Mouse (Mus musculus) adrenal gland (tissue): ENCODE results near the gene Atxn3.

Experiments used
- intact Hi-C: fragments of 180-260 bp; cut with DNase I; formaldehyde crosslinking; loops from one replicate; pipeline ENCODE4 v1.15.1; 2025

Gene Atxn3

DNA sequence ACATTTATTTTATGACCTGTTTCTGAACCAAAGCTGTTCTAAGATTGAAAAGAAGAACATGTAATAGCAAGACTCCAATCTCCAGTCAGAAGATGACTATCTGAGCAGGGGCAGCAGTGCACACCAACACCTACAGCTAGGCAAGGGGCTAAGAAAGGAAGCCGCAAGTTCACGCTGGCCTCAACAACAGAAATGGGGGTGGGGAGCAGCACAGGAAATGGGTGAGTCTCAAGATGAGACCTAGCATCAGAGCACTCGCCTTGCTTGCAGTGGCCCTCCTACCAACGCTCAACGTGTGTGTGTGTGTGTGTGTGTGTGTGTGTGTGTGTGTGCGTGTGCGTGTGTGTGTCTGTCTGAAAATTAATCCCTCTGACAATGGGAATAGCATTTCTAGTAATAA, 60.9 kb downstream of the Atxn3 start:
- intact Hi-C loops, result no loop called here

DNA sequence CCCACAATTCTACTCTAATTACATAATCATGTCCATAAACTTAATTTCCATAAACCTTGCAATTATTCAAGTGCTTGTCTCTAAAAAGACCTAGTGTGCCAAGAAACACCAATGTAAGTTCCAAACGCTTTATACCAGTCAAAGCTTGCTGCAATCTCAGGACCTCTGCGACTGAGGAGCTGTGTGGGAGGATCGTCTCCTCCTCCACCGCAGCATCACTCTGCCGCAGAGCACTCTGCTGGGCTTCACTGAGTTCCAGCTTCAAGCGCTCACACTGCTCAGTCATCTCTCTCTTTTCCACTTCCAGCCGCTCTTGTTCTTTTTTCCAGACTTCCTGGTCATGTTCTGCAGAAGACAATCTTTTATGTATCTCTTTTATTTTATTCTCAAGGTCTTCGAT, 64.8 kb downstream of the Atxn3 start:
- intact Hi-C loops, result no loop called here

DNA sequence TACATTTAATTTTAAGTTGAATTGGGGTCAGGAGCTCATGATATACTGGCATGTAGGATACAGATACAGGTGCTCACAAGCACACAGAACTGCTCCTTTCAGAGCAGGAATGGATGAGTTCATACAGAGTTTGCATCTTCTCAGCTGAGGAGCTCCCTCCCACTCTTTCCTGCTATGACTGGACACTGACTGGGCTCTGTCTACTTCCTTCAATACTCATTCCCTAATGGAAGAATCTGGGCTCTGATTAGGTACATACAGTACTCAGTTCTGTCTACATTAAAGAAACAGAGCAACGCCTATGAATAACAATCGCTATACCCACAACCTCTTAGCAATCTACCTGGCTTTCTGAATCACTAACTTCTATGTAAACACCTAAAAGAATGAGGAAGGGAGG, 65.2 kb downstream of the Atxn3 start:
- intact Hi-C loops, result no loop called here

DNA sequence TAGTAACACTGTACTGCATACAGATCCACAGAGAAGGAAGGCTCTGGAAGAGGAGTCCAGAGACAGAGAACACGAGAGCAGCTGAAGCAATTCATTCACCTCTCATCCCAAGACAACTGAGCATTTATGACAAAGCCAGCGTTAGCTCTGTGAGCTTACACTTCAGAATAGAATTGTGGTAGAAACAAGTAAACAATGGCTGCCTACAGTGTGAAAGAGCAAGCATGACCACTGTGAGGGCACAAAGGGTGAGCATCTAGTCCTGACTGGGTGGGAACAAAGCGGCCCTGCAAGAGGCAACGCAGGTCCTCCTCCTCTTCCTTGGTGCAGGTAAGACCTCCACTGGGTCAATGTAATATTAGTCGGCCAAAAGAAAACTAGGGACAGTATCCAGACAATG, 67.0 kb downstream of the Atxn3 start:
- intact Hi-C loops, result no loop called here

DNA sequence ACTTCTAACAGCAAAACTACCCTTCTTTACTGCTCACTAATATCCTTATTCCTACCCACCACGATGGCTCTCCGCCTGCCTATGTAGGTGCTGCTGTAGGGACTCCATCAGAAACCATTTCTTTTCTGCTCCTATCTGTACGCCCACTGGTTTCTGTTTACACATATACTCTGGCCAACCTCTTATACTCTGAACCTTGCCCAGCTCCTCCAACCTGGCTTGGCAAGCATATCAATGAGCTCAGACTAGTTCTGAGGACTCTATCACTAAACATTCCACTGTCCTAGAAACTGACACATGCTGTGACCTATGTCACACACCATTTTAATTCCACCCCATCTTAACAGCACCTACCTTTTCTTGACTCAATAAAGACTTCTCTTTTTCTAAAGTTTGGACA, 68.7 kb downstream of the Atxn3 start:
- intact Hi-C loops, result no loop called here

DNA sequence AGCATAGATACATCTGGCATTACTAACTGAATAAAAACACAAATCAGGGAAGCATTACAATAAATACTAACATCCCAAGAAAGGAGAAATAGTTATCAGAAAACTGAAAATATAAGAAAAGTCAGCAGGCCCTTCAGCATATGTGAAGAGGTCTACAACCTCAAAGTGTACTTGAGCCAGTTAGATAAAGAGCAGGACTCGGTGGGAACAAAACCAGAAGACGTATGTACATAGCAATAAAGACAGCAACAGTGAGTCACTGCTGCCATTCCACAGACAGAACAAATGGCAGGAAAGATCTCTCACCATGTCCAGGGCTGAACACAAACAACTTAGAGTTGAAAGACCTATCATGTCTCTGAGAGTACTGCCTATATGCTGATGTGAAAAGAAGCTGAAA, 69.7 kb downstream of the Atxn3 start:
- intact Hi-C loops, result no loop called here

DNA sequence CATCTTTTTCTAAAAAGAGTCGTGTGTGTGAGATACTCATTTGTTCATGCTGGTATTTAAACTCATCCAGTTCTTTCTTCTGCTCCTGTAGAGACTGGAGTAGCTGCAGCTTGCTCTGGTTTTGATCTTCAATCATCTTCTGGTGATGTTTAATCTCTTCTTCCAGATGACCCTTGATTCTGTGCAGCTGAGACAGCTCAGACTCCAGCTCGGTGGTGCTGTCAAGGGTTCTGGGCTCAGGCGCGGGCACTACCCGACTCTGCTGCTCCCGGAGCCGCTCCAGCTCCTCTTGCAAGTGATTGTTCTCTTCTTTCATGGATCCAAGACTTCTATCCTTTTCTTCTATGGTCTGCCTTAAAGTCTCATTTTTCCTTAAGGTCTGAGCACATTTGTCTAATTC, 73.1 kb downstream of the Atxn3 start:
- intact Hi-C loops, result loop anchor here (5.0 kb wide), 1 partner anchor 68 kb away; the partner anchor contains the start of gene Fbln5

DNA sequence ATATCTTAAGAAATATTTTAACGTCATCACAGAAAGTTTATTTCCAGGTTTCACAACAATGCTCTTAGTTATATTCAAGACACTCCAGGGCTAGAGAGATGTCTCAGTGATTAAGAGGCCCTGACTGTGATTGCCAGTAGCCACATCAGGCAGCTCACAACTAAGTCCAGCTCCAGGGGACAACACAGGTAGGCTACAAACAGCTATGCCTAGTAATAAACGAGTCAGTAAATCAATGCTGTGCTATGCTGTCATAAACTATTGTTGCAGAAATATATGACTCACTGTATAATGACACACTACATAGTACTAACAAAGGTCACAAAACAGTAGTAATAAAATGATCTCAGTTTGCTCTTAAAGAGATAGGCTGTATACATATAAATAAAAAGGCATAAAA, 81.7 kb downstream of the Atxn3 start:
- intact Hi-C loops, result loop anchor here (5.0 kb wide), 1 partner anchor 754 kb away; no protein-coding TSS in a partner anchor

DNA sequence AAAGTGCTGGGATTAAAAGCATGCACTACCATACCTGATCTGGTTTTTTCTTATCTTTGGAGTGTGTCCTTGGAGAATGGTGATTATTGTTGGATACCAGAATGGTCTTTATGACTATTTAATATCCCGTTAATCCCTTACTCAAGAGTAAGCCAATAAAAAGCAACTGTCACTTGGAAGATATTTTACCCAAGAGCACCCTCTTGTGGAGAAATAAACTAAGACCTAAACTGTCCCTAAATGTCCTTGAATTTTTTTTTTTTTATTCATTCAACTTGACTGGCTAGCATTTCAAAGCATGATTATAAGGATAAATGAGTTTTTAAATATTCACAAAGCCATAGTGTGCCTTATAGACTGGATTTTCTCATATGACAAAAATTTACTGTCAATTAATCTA, 82.9 kb downstream of the Atxn3 start:
- intact Hi-C loops, result loop anchor here (5.0 kb wide), 1 partner anchor 753 kb away; no protein-coding TSS in a partner anchor
